Comparison of ENCODE assay signal across 7 mouse cellular contexts in the genomic region with DNA sequence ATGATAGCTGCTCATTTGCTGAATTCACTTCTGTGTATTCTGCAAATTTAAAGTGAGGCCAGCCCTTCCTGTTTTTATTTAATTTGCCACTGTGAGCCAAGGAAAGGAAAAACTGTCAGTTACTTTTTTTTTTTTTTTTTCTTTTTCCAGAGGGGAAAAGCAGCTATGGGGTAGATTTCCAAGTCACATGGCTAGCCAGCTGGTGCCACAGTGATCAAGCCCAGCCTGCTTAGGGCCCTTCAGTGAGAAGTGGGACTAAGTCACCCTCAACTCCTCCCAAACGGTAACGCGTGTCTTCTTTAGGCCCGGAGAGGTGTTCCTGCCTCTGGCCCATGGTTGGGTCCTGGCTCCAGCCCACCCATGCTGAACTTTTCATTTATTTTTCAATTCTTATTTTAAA.
A peak's percentile ranks its signal among the peaks of the same experiment; 100 is the strongest.
DNase-seq lines count a peak whose midpoint lies in the region; ATAC-seq and TF ChIP-seq lines count a peak whose summit lies in the region.

No protein-coding gene starts in this region.

- H3K27ac ChIP-seq in embryonic facial prominence, embryonic 15.5 days (replicated peaks), result peak overlapping the region; percentile 76
- peak overlapping the region; percentile 26; the same call in 1 of the 2 replicates for H3K27ac ChIP-seq in kidney, embryonic 16.5 days (ENCODE audit: low read length)
- no peak overlapping the region for H3K27ac ChIP-seq in stomach, postnatal 0 days (replicated peaks)

- H3K4me1 ChIP-seq in embryonic facial prominence, embryonic 15.5 days, result peaks cover 44% of the 10 kb centered on the region
- H3K4me1 ChIP-seq in kidney, embryonic 16.5 days (ENCODE audit: insufficient read depth, low read length), result peaks cover 48% of the 10 kb centered on the region
- no peaks in the 10 kb centered on the region for H3K4me1 ChIP-seq in stomach, postnatal 0 days (replicated peaks; ENCODE audit: control insufficient read depth, insufficient read depth)

- WGBS in embryonic facial prominence, embryonic 15.5 days, result 34% methylated on average over 4 of the region's 4 CpGs
- WGBS in kidney, embryonic 16.5 days, result 83% methylated on average over 4 of the region's 4 CpGs
- WGBS in stomach, postnatal 0 days, result 81% methylated on average over 4 of the region's 4 CpGs

- peak; percentile 12 for DNase-seq in layer of hippocampus, adult 11-12 months (ENCODE audit: low spot score)
- no peak for DNase-seq in layer of hippocampus, adult 9-10 months (ENCODE audit: low spot score)
- peak; percentile 59 for DNase-seq in lung, postnatal 36 days
- no peak for DNase-seq in stomach, postnatal 0 days (ENCODE audit: low spot score)

- H3K36me3 ChIP-seq in embryonic facial prominence, embryonic 15.5 days, result no peaks in the 10 kb centered on the region
- H3K36me3 ChIP-seq in kidney, embryonic 16.5 days (ENCODE audit: insufficient read depth, low read length), result no peaks in the 10 kb centered on the region
- no peaks in the 10 kb centered on the region for H3K36me3 ChIP-seq in stomach, postnatal 0 days (ENCODE audit: control insufficient read depth, insufficient read depth, low read length)

- TF ChIP-seq CTCF in stomach, postnatal 0 days (IDR thresholded peaks at IDR 0.05; ENCODE audit: low read depth), result no peak

- H3K4me3 ChIP-seq in embryonic facial prominence, embryonic 15.5 days (replicated peaks), result no peak overlapping the region
- no peak overlapping the region for H3K4me3 ChIP-seq in kidney, embryonic 16.5 days (ENCODE audit: low read length)
- no peak overlapping the region for H3K4me3 ChIP-seq in stomach, postnatal 0 days (ENCODE audit: low read depth, low read length)

- no peak for TF ChIP-seq EP300 in stomach, postnatal 0 days (optimal IDR thresholded peaks at IDR 0.05)

- H3K9ac ChIP-seq in embryonic facial prominence, embryonic 15.5 days, result no peak overlapping the region
- H3K9ac ChIP-seq in kidney, embryonic 16.5 days (replicated peaks; ENCODE audit: low read length), result no peak overlapping the region
- H3K9ac ChIP-seq in stomach, postnatal 0 days (ENCODE audit: low read length), result no peak overlapping the region

- H3K9me3 ChIP-seq in embryonic facial prominence, embryonic 15.5 days (replicated peaks), result no peaks in the 10 kb centered on the region
- H3K9me3 ChIP-seq in kidney, embryonic 16.5 days (ENCODE audit: low read length), result no peaks in the 10 kb centered on the region
- no peaks in the 10 kb centered on the region for H3K9me3 ChIP-seq in stomach, postnatal 0 days (ENCODE audit: control insufficient read depth, low read length)

- H3K27me3 ChIP-seq in embryonic facial prominence, embryonic 15.5 days, result no peaks in the 10 kb centered on the region
- H3K27me3 ChIP-seq in kidney, embryonic 16.5 days (ENCODE audit: insufficient read depth, low read length), result no peaks in the 10 kb centered on the region
- H3K27me3 ChIP-seq in stomach, postnatal 0 days (ENCODE audit: control insufficient read depth, insufficient read depth, low read length), result no peaks in the 10 kb centered on the region

- ATAC-seq in embryonic facial prominence, embryonic 15.5 days (ENCODE audit: insufficient number of reproducible peaks, low FRiP score, low TSS enrichment, low read depth), result peak; percentile 54; the same call in 1 of the 2 replicates
- no peak for ATAC-seq in kidney, embryonic 16.5 days (ENCODE audit: low FRiP score, low TSS enrichment)
- no peak for ATAC-seq in stomach, postnatal 0 days (ENCODE audit: low FRiP score, low TSS enrichment)
- ATAC-seq in granulocyte monocyte progenitor cell, adult 5-6 weeks (replicated peaks; ENCODE audit: poor library complexity, severe bottlenecking), result no peak

- H3K4me2 ChIP-seq in embryonic facial prominence, embryonic 15.5 days (replicated peaks), result 0 out of 2 replicates have a peak overlapping the region, but pooled peaks have one; percentile 2
- no peak overlapping the region for H3K4me2 ChIP-seq in kidney, embryonic 16.5 days (replicated peaks; ENCODE audit: low read depth, low read length)
- no peak overlapping the region for H3K4me2 ChIP-seq in stomach, postnatal 0 days (replicated peaks; ENCODE audit: low read depth)

Comparison
In these comparisons a context has a peak if more than half of its experiments do, and no peak if none do; other contexts are left out.
1. DNase-seq: peak in layer of hippocampus, adult 11-12 months (single experiment) and lung, postnatal 36 days (single experiment); none in layer of hippocampus, adult 9-10 months (single experiment) and stomach, postnatal 0 days (single experiment).